Mouse (Mus musculus): Measurements from ENCODE around the gene Smyd3. TPM values are rescaled to one million over a fixed set of nuclear protein-coding genes. Genes with fewer than 3 reads are reported as not detected.
"Not testable (repeated sequence)": the region's sequence is repeated elsewhere in the genome, so short reads cannot be mapped to it uniquely, and the experiment has no call there.

Gene Smyd3
- total and polyA plus RNA-seq, 2 experiments = 1.4 to 7.0 TPM

DNA sequence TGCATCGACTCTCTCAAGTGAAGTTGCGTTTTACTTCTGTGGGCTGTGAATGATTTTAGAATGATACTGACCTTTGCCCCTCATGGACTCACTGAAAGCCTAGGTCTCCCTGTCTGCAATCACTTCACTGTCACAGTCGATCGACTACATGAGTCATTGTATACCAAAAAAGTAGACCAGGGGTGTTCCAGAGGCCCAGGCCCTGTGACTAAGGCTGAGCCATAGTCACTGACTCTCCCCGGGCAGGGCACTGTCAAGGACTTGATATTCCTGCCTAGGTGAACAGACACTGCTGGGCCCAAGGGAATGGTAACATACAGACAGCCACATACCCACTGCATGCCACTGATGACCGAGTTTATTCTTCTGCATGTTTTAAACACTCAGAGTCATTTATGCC, 193.6 kb downstream of the Smyd3 start:
- Histone ChIP-seq H3K9ac (ENCODE audit: low read depth, low read length) (no peak overlapping the region), H3K4me1 (ENCODE audit: control insufficient read depth, insufficient read depth, low read length) (no peaks in the 10 kb centered on the region), H3K36me3 (ENCODE audit: control insufficient read depth, insufficient read depth, low read length) (no peaks in the 10 kb centered on the region), H3K4me3 (ENCODE audit: insufficient read depth, low read depth, low read length) (no peak overlapping the region), H3K27ac (replicated peaks; ENCODE audit: insufficient read depth, low read depth, low read length) (no peak overlapping the region), H3K27me3 (ENCODE audit: control insufficient read depth, insufficient read depth, low read length) (no peaks in the 10 kb centered on the region), H3K79me2 (ENCODE audit: control insufficient read depth, insufficient read depth, low read length) (no peaks in the 10 kb centered on the region)
- WGBS = 77% methylated on average over 6 of the region's 6 CpGs
- no peak for TF ChIP-seq POLR2A (IDR thresholded peaks at IDR 0.05; ENCODE audit: extremely low read depth, insufficient read depth, low read length)
- no peak for TF ChIP-seq CTCF (IDR thresholded peaks at IDR 0.05; ENCODE audit: low read depth, low read length)
- DNase-seq (ENCODE audit: extremely low read depth, low read depth, low spot score) = no peak

DNA sequence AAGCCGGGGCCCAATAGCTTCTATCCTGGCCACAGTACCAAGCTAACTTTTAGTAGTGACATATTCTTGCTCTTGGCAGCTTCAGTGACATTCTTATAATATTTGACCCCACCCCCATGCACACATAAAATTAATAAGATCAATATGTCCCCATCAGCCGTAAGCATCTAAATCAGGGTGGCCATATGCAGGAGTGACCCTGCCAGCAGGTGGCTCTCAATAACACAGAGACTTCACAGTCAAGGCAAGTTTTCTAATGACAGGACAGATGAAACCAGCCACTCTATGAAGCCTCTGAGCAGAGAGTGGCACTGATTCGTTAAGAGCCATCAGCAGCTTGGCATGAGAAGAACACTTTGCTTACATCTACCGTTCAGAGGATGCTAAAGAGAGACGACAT, 204.2 kb downstream of the Smyd3 start:
- no peak overlapping the region for H3K9ac ChIP-seq (ENCODE audit: low read depth, low read length)
- H3K36me3 ChIP-seq (ENCODE audit: control insufficient read depth, insufficient read depth, low read length) = no peaks in the 10 kb centered on the region
- H3K4me3 ChIP-seq (ENCODE audit: insufficient read depth, low read depth, low read length) = no peak overlapping the region
- no peak for DNase-seq (ENCODE audit: extremely low read depth, low read depth, low spot score)
- no peaks in the 10 kb centered on the region for H3K4me1 ChIP-seq (ENCODE audit: control insufficient read depth, insufficient read depth, low read length)
- WGBS = 88% methylated on average over 5 of the region's 5 CpGs
- no peak overlapping the region for H3K27ac ChIP-seq (replicated peaks; ENCODE audit: insufficient read depth, low read depth, low read length)
- TF ChIP-seq CTCF (IDR thresholded peaks at IDR 0.05; ENCODE audit: low read depth, low read length) (no peak), POLR2A (IDR thresholded peaks at IDR 0.05; ENCODE audit: extremely low read depth, insufficient read depth, low read length) (no peak)
- no peaks in the 10 kb centered on the region for H3K79me2 ChIP-seq (ENCODE audit: control insufficient read depth, insufficient read depth, low read length)
- no peaks in the 10 kb centered on the region for H3K27me3 ChIP-seq (ENCODE audit: control insufficient read depth, insufficient read depth, low read length)

DNA sequence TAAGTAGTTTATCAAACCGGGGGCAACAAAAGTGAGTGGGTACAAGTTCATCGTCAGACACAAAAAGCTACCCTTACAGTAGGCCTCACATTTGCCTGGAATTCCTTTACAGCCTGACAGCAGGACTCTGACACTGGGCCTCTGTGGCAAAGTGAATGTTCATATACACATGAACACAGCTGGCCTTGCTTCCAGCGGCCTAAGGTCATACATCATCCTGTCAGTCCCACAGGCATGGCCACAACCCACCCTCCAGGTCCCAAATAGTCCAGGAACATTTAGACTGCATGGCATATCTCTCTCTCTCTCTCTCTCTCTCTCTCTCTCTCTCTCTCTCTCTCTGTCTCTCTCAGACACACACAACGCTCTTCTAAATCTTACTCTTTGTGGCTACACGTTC, 208.4 kb downstream of the Smyd3 start:
- H3K79me2 ChIP-seq (ENCODE audit: control insufficient read depth, insufficient read depth, low read length) = no peaks in the 10 kb centered on the region
- 83% methylated on average over 5 of the region's 5 CpGs for WGBS
- H3K27me3 ChIP-seq (ENCODE audit: control insufficient read depth, insufficient read depth, low read length) = no peaks in the 10 kb centered on the region
- no peak for TF ChIP-seq CTCF (IDR thresholded peaks at IDR 0.05; ENCODE audit: low read depth, low read length)
- H3K9ac ChIP-seq (ENCODE audit: low read depth, low read length) = no peak overlapping the region
- no peak for DNase-seq (ENCODE audit: extremely low read depth, low read depth, low spot score)
- no peaks in the 10 kb centered on the region for H3K36me3 ChIP-seq (ENCODE audit: control insufficient read depth, insufficient read depth, low read length)
- H3K4me3 ChIP-seq (ENCODE audit: insufficient read depth, low read depth, low read length) = no peak overlapping the region
- H3K4me1 ChIP-seq (ENCODE audit: control insufficient read depth, insufficient read depth, low read length) = no peaks in the 10 kb centered on the region
- H3K27ac ChIP-seq (replicated peaks; ENCODE audit: insufficient read depth, low read depth, low read length) = no peak overlapping the region

DNA sequence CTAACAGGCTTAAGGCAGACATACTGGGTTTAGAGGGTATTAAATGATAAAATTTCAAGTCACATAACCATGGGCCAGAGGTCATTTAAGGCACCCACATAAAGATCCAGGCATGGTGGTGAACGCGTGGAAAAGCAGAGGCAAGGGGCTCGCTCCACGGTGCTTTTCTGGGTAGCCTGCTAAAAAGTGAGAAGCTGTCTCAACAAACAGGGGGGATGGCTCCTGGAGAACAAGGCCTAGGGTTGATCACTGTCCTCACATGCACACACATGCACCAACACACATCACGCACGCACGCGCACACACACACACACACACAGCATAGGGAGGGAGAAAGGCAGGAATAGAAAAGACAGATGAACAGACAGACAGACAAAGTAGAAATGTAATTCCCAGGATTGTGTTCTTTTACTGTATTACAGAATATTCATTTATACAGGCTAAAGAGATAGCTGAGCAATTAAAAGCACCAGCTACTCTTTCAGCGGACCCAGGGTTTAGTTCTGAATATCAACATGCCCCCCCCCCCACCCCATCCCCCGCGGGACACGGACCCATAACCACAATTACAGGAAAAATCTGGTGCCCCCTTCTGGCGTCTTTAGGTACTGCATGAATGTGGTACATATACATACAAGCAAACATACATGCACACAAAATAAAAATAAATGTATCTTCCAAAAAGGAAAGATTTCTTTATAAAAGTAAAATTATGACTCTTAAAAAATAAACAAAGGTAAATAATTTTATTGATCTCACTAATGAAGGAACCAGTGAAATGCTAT, 215.2 kb downstream of the Smyd3 start:
- H3K27ac ChIP-seq (replicated peaks; ENCODE audit: insufficient read depth, low read depth, low read length) = no peak overlapping the region
- no peaks in the 10 kb centered on the region for H3K27me3 ChIP-seq (ENCODE audit: control insufficient read depth, insufficient read depth, low read length)
- H3K36me3 ChIP-seq (ENCODE audit: control insufficient read depth, insufficient read depth, low read length) = no peaks in the 10 kb centered on the region
- TF ChIP-seq CTCF (IDR thresholded peaks at IDR 0.05; ENCODE audit: low read depth, low read length) (no peak), POLR2A (IDR thresholded peaks at IDR 0.05; ENCODE audit: extremely low read depth, insufficient read depth, low read length) (no peak)
- no peaks in the 10 kb centered on the region for H3K4me1 ChIP-seq (ENCODE audit: control insufficient read depth, insufficient read depth, low read length)
- no peak overlapping the region for H3K4me3 ChIP-seq (ENCODE audit: insufficient read depth, low read depth, low read length)
- no peak for DNase-seq (ENCODE audit: extremely low read depth, low read depth, low spot score)
- WGBS = 87% methylated on average over 13 of the region's 13 CpGs
- no peaks in the 10 kb centered on the region for H3K79me2 ChIP-seq (ENCODE audit: control insufficient read depth, insufficient read depth, low read length)
- H3K9ac ChIP-seq (ENCODE audit: low read depth, low read length) = no peak overlapping the region

DNA sequence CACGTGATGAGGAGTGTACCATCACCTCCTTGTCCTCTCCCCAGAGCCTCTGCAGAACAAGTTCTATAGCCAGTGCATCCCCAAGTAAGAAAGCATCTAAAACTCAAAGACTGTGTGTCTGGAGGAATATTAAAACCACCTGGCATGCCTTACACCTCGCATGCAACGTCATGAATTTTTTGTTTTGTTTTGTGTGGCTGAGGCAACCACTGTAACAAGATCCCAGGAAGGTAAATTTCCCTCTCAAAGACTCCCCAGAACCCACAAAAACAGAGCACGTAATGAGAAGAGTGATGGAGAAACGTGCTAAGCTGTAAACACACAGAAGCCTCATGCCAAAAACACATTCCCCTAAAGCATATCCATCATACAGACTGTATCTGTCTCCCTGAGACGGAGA, 222.2 kb downstream of the Smyd3 start:
- DNase-seq (ENCODE audit: extremely low read depth, low read depth, low spot score) = no peak
- Histone ChIP-seq H3K9ac (ENCODE audit: low read depth, low read length) (no peak overlapping the region), H3K4me3 (ENCODE audit: insufficient read depth, low read depth, low read length) (no peak overlapping the region), H3K27me3 (ENCODE audit: control insufficient read depth, insufficient read depth, low read length) (no peaks in the 10 kb centered on the region), H3K36me3 (ENCODE audit: control insufficient read depth, insufficient read depth, low read length) (no peaks in the 10 kb centered on the region), H3K4me1 (ENCODE audit: control insufficient read depth, insufficient read depth, low read length) (no peaks in the 10 kb centered on the region), H3K27ac (replicated peaks; ENCODE audit: insufficient read depth, low read depth, low read length) (no peak overlapping the region), H3K79me2 (ENCODE audit: control insufficient read depth, insufficient read depth, low read length) (no peaks in the 10 kb centered on the region)
- TF ChIP-seq CTCF (IDR thresholded peaks at IDR 0.05; ENCODE audit: low read depth, low read length) (no peak), POLR2A (IDR thresholded peaks at IDR 0.05; ENCODE audit: extremely low read depth, insufficient read depth, low read length) (no peak)
- 86% methylated on average over 6 of the region's 6 CpGs for WGBS

DNA sequence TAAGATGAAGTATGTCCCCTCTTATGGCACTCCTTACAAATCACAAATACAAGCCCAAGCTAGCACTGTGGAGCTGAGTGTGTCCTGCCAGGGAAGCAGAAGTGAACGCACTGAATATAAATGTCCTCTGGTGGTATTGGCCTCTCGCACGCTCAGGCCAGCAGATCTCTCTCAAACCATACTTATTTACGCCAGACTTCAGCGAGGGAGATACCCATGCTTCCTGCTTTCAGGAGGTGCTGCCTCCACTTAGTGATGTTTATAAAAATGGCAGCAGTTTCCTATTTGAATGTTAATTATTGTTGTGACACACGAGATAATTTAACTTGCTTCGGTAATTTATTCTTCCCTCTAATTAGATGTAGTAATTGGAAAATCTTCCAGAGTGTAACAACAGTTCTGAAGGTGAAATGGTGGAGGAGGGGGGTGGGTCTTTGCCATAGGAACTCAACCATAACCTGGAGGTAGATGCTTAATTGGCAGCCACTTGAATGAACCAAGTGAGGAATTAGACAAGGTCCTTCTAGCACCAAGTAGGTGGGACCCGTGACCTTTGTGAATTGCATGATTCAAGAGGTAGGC, 224.0 kb downstream of the Smyd3 start:
- Histone ChIP-seq H3K36me3 (ENCODE audit: control insufficient read depth, insufficient read depth, low read length) (no peaks in the 10 kb centered on the region), H3K4me1 (ENCODE audit: control insufficient read depth, insufficient read depth, low read length) (no peaks in the 10 kb centered on the region), H3K9ac (ENCODE audit: low read depth, low read length) (no peak overlapping the region), H3K27ac (replicated peaks; ENCODE audit: insufficient read depth, low read depth, low read length) (no peak overlapping the region), H3K4me3 (ENCODE audit: insufficient read depth, low read depth, low read length) (no peak overlapping the region), H3K79me2 (ENCODE audit: control insufficient read depth, insufficient read depth, low read length) (no peaks in the 10 kb centered on the region), H3K27me3 (ENCODE audit: control insufficient read depth, insufficient read depth, low read length) (no peaks in the 10 kb centered on the region)
- DNase-seq (ENCODE audit: extremely low read depth, low read depth, low spot score) = no peak
- WGBS = 89% methylated on average over 8 of the region's 8 CpGs
- no peak for TF ChIP-seq CTCF (IDR thresholded peaks at IDR 0.05; ENCODE audit: low read depth, low read length)
- no peak for TF ChIP-seq POLR2A (IDR thresholded peaks at IDR 0.05; ENCODE audit: extremely low read depth, insufficient read depth, low read length)

DNA sequence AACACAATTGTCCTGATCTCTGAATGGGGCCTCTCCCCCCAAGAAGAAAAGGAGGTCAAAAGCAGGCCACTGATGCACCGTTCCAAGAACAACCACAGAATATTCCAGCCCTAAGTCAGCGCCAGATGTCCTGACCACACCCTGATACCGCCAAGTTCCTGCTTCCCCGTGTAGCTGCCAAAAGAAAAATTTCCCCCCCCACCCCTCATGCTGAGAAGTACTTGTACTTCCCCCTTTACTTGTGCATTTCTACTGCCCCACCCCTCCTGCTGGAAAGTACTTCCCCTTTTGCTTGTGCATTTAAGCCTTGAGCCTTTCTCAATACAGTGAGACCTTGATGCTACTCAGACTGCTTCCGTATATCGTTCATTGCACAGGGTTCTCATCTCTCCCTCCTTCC, 227.7 kb downstream of the Smyd3 start:
- H3K4me1 ChIP-seq (ENCODE audit: control insufficient read depth, insufficient read depth, low read length); H3K27me3 ChIP-seq (ENCODE audit: control insufficient read depth, insufficient read depth, low read length); H3K79me2 ChIP-seq (ENCODE audit: control insufficient read depth, insufficient read depth, low read length); H3K9ac ChIP-seq (ENCODE audit: low read depth, low read length); DNase-seq (ENCODE audit: extremely low read depth, low read depth, low spot score); H3K27ac ChIP-seq (replicated peaks; ENCODE audit: insufficient read depth, low read depth, low read length); H3K4me3 ChIP-seq (ENCODE audit: insufficient read depth, low read depth, low read length); H3K36me3 ChIP-seq (ENCODE audit: control insufficient read depth, insufficient read depth, low read length): not testable (repeated sequence)
- 93% methylated on average over 6 of the region's 6 CpGs for WGBS

Data from liver, adult 2 months (tissue).